Mouse (Mus musculus) intestine, embryonic 16.5 days (tissue): ENCODE measurements around the gene Gm42957. TPM values are rescaled to one million over a fixed set of nuclear protein-coding genes. Genes with fewer than 3 reads are reported as not detected.

Source experiments
- ATAC-seq: fragments of 200-750 bp; cut with Nextera tagmentation; 2 replicates; pipeline ENCODE4 v1.8.0; 2017; ENCODE audit warnings: moderate TSS enrichment, moderate library complexity
- H3K27ac ChIP-seq: fragments of 300-500 bp; sonication (generic); 2 replicates; pipeline ENCODE4 v1.5.1; 2014; ENCODE audit warnings: mild to moderate bottlenecking, low read length
- H3K27me3 ChIP-seq: fragments of 300-500 bp; sonication (generic); replicated peaks from 2 replicates; pipeline ENCODE4 v1.6.1; 2014; ENCODE audit warnings: low read length, control low read depth, mixed read lengths; ENCODE audit not compliant: control insufficient read depth, insufficient read depth
- H3K36me3 ChIP-seq: fragments of 300-500 bp; sonication (generic); 2 replicates; pipeline ENCODE4 v1.6.1; 2014; ENCODE audit warnings: low read length, control low read depth; ENCODE audit not compliant: control insufficient read depth, insufficient read depth
- H3K4me1 ChIP-seq: fragments of 300-500 bp; sonication (generic); 2 replicates; pipeline ENCODE4 v1.6.1; 2014; ENCODE audit warnings: low read length, control low read depth, mixed read lengths; ENCODE audit not compliant: control insufficient read depth, insufficient read depth
- H3K4me2 ChIP-seq: fragments of 300-500 bp; sonication (generic); 2 replicates; pipeline ENCODE4 v1.6.1; 2014; ENCODE audit warnings: low read depth, low read length, control low read depth
- H3K4me3 ChIP-seq: fragments of 300-500 bp; sonication (generic); 2 replicates; pipeline ENCODE4 v1.5.1; 2014; ENCODE audit warnings: mild to moderate bottlenecking, low read length
- H3K9ac ChIP-seq: fragments of 300-500 bp; sonication (generic); 2 replicates; pipeline ENCODE4 v1.6.1; 2014; ENCODE audit warnings: low read depth, low read length
- H3K9me3 ChIP-seq: fragments of 300-500 bp; sonication (generic); 2 replicates; pipeline ENCODE4 v1.6.1; 2016; ENCODE audit warnings: low read length, control low read depth; ENCODE audit not compliant: control insufficient read depth
- WGBS: fragments of 180-500 bp; shearing (Covaris S2); extraction: QIAGEN DNeasy Blood & Tissue Kit; methylation state at CpG from one replicate; pipeline ENCODE4 v1.1.7; 2014; 5-methylcytosine and 5-hydroxymethylcytosine counted together
- polyA plus RNA-seq: library from polyadenylated mRNA; unstranded; fragments of >200 nt; fragmentation: Nextera tagmentation; extraction: Ambion mirVana; gene quantifications from 2 replicates; pipeline ENCODE4 v1.2.1, GENCODE M21; 2015

The Gm42957 gene
- polyA plus RNA-seq, 1 experiment from 2014 or later = 0.11 TPM

DNA sequence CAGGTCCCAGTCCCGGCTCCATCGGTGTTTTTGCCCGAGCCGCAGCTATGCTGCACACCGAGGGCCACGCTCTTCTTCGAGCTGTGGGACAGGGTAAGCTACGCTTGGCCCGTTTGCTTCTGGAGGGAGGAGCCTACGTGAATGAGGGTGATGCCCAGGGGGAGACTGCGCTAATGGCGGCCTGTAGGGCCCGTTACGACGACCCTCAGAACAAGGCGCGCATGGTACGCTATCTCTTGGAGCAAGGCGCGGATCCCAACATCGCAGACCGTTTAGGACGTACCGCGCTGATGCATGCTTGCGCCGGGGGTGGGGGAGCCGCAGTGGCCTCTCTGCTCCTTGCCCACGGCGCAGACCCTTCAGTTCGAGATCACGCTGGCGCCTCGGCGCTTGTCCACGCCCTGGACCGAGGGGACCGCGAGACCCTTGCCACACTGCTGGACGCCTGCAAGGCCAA lies 37.8 kb upstream of the Gm42957 start:
- ATAC-seq = no peak
- Histone ChIP-seq H3K4me3 (peak overlapping the region; percentile 56), H3K4me1 (peaks cover 27% of the 10 kb centered on the region), H3K9ac (peak overlapping the region; percentile 72), H3K27me3 (peaks cover 20% of the 10 kb centered on the region), H3K9me3 (no peaks in the 10 kb centered on the region), H3K36me3 (no peaks in the 10 kb centered on the region), H3K4me2 (peak overlapping the region; percentile 90), H3K27ac (peak overlapping the region; percentile 66)
- WGBS = under 1% methylated on average over 40 of the region's 40 CpGs

DNA sequence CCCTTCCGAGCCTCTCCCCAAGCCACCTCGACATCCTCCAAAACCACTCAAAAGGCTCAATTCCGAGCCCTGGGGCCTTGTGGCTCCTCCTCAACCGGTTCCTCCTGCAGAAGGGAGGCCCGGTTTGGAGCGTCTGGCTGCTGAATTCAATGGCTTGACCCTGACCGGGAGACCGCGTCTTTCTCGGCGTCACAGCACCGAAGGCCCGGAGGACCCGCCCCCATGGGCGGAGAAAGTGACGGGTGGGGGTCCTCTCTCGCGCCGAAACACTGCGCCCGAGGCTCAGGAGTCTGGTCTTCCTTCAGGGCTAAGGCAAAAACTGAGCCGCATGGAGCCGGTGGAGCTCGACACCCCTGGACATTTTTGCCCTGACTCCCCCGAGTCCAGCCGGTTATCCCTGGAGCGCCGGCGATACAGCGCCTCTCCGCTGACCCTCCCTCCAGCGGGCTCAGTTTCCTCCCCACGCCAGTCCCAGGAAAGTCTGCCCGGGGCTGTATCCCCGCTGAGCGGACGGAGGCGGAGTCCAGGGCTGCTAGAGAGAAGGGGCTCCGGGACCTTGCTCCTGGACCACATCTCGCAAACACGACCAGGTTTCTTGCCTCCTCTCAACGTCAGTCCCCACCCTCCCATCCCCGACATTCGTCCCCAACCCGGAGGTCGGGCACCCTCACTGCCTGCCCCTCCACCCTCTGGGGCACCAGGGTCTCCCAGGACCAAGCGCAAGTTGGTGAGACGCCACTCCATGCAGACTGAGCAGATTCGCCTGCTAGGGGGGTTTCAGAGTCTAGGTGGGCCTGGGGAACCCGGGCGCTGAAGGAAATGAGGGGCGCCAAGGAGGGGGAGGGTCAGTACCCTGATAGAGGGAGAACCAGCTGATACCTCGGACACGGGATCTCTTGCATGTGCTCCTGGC lies 36.9 kb upstream of the Gm42957 start:
- Histone ChIP-seq H3K9ac (peak overlapping the region; percentile 72), H3K4me2 (peak overlapping the region; percentile 90), H3K4me3 (peak overlapping the region; percentile 56), H3K27me3 (peaks cover 20% of the 10 kb centered on the region), H3K4me1 (peaks cover 24% of the 10 kb centered on the region), H3K9me3 (no peaks in the 10 kb centered on the region), H3K27ac (peak overlapping the region; percentile 66), H3K36me3 (no peaks in the 10 kb centered on the region)
- ATAC-seq = no peak
- 2% methylated on average over 51 of the region's 54 CpGs for WGBS

DNA sequence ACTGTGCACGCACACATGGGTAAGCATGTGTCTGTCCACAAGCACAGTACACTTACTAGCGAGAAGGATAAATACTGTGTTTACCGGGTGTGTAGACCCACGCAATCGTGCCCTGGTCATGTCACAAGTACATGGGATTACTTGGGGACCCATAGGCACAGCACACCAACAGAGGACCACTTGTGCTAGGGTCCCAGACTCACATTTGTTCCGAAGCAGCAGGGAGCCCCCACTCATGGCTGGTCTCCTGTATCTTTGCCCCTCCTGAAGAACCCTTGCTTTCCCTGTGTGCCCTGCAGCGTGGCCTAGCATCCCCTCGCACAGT lies 36.2 kb upstream of the Gm42957 start:
- ATAC-seq = no peak
- no peak overlapping the region for H3K27ac ChIP-seq
- H3K36me3 ChIP-seq = no peaks in the 10 kb centered on the region
- H3K4me2 ChIP-seq = peak overlapping the region; percentile 90; the same call in 1 of the 2 replicates
- no peaks in the 10 kb centered on the region for H3K9me3 ChIP-seq
- H3K4me3 ChIP-seq = no peak overlapping the region
- peak overlapping the region; percentile 72 for H3K9ac ChIP-seq
- peaks cover 20% of the 10 kb centered on the region for H3K27me3 ChIP-seq
- peaks cover 28% of the 10 kb centered on the region for H3K4me1 ChIP-seq
- 53% methylated on average over 8 of the region's 8 CpGs for WGBS

DNA sequence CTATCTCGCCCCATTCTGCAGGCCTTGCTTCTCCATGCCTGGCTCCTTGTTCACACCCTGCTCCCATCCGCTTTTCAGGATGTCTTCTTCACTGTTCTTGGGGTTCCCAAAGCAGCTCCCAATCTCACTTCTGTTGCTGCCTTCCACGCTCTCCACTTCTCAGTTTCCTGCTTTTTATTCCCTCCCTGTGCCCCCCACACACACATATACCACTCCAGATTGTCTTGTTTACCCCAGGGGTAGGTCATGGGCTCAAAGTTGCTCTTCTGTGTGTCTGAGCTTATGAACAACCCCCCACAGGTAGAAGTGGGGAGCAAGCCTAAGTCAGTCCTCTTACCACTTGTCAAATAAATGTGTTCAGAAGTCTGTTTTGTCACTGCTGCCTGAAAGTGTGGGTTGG lies 35.9 kb upstream of the Gm42957 start:
- 82% methylated on average over 3 of the region's 3 CpGs for WGBS
- no peak overlapping the region for H3K4me2 ChIP-seq
- peaks cover 29% of the 10 kb centered on the region for H3K4me1 ChIP-seq
- no peak overlapping the region for H3K9ac ChIP-seq
- peaks cover 20% of the 10 kb centered on the region for H3K27me3 ChIP-seq
- H3K4me3 ChIP-seq = no peak overlapping the region
- no peak for ATAC-seq
- no peak overlapping the region for H3K27ac ChIP-seq
- no peaks in the 10 kb centered on the region for H3K36me3 ChIP-seq
- no peaks in the 10 kb centered on the region for H3K9me3 ChIP-seq

DNA sequence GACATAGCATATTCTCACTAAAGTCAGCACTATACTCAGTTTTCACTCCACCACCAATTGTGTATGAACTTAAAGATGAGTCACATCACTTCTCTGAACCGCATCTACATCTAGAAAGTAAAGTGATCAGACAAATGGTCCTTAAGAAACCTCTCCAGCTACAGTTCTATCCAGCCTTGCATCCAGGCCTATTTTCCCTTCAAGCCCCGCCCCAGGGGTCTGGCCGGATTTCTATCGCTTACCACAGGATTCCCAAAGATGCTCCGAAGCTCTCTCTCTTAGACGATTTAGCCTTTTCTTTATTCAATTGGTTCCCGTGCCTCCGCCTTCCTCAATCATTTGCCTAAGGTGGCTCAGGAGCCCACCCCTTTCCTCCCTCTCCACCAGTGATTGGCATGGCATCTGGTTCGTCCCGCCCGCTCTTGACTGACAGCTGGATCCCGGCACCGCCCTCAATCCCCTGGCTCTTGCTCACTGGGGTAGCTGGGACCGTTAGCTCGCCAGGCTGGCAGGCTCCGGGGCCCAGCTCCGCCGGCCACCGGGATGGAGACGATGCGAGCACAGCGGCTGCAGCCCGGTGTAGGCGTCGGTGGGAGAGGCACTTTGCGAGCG lies 34.5 kb upstream of the Gm42957 start, which contains the start of gene Lix1l:
Gene Lix1l (plus strand): TSS at position 511 of the 612 bp plus-strand sequence.
- Histone ChIP-seq H3K4me1 (peaks cover 29% of the 10 kb centered on the region), H3K27me3 (peaks cover 20% of the 10 kb centered on the region), H3K4me2 (peak within 1 kb of the TSS; percentile 72), H3K36me3 (no peaks in the 10 kb centered on the region), H3K4me3 (peak within 1 kb of the TSS; percentile 66), H3K9ac (peak within 1 kb of the TSS; percentile 78), H3K27ac (peak within 1 kb of the TSS; percentile 95), H3K9me3 (no peaks in the 10 kb centered on the region)
- WGBS = under 1% methylated on average over 27 of the region's 27 CpGs
- ATAC-seq = peak; percentile 91

DNA sequence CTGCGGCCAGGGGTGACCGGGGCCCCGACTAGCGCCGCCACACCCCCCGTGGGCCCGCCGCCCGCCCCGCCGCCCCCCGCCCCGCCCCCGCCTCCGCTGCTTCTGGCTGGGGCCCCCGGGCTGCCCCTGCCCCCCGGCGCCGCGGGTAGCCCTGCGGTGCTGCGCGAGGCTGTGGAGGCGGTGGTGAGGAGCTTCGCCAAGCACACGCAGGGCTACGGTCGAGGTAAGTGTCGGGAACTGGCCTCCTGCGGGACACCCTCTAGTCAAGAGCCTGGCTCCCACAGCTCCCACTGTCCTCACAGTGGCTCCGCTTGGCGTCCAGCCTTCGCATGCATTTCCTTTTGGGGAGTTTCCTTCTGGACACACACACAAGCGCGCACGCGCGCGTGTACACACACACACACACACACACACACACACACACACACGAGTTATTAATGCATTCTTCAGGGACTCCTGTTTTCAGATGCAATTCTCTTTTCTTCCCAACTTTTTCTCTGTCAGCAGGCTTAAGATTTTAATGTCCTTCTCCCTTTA lies 34.0 kb upstream of the Gm42957 start:
- Histone ChIP-seq H3K4me3 (peak overlapping the region; percentile 66), H3K4me2 (peak overlapping the region; percentile 72), H3K27ac (peak overlapping the region; percentile 95), H3K36me3 (no peaks in the 10 kb centered on the region), H3K27me3 (peaks cover 20% of the 10 kb centered on the region), H3K4me1 (peaks cover 28% of the 10 kb centered on the region), H3K9me3 (no peaks in the 10 kb centered on the region), H3K9ac (peak overlapping the region; percentile 78)
- 2% methylated on average over 35 of the region's 40 CpGs for WGBS
- peak; percentile 69 for ATAC-seq

DNA sequence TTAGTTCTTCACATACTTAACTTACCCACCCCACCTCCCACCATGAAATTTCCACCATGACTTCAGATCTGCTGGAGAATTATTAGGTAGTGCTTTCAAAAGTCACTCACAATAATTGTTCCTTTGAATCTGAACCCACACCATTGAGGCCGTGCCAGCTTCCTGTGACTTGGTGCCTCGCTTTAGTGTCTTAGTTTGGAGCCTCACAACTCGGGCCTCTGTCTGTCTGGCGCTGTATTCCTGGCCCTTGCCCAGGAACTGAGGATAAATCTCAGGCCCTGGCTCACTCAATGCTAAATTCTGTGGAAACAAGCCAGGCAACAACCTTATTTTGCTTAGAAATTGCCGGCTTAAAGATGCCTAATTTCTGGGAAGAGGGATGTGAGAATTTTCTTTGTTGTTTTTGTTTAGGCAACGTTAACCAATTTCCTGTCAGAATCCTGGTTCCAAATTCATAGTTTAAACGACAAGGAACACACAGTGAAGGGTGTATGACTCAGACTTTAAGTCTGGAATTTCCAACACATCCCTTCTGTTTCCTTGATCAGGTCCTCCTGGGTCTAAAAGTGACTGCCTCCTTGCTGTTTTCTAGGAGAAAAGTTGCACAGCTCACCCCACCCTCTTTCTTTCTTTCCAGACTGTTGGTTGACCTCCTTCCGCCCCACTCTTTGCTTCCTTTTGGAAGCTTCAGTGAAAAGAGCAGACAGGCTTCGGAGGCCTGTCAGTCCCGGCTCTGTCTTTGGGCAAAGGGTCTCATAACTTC lies 33.2 kb upstream of the Gm42957 start:
- H3K4me3 ChIP-seq = peak overlapping the region; percentile 66
- no peaks in the 10 kb centered on the region for H3K36me3 ChIP-seq
- H3K4me2 ChIP-seq = peak overlapping the region; percentile 72
- peak overlapping the region; percentile 78 for H3K9ac ChIP-seq
- H3K27me3 ChIP-seq = peaks cover 16% of the 10 kb centered on the region
- no peak for ATAC-seq
- H3K4me1 ChIP-seq = peaks cover 22% of the 10 kb centered on the region
- H3K27ac ChIP-seq = peak overlapping the region; percentile 95
- no peaks in the 10 kb centered on the region for H3K9me3 ChIP-seq
- WGBS = 29% methylated on average over 10 of the region's 10 CpGs

DNA sequence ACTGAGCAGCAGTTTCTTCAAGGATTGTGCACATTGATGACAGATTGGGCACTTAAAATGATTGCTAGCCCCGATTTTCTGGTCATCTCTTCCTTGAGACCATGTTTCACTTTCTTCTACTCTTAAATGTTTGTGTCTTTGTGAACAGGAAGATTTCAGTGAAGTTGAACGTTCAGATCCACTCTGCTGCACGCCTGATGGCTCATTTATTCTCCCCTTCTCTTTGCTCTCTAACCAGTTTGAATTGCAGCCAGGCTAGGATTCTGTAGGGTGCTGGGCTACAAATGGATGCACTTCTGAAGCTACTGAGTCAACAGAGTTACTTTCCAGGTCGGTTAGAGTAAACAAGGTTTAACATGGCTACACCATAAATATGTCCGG lies 32.6 kb upstream of the Gm42957 start:
- 23% methylated on average over 5 of the region's 5 CpGs for WGBS
- H3K4me1 ChIP-seq = peaks cover 17% of the 10 kb centered on the region
- no peak for ATAC-seq
- H3K27ac ChIP-seq = peak overlapping the region; percentile 95
- H3K9me3 ChIP-seq = no peaks in the 10 kb centered on the region
- H3K4me2 ChIP-seq = peak overlapping the region; percentile 72
- H3K4me3 ChIP-seq = peak overlapping the region; percentile 66
- H3K9ac ChIP-seq = peak overlapping the region; percentile 78
- peaks cover 12% of the 10 kb centered on the region for H3K27me3 ChIP-seq
- no peaks in the 10 kb centered on the region for H3K36me3 ChIP-seq
